Mouse (Mus musculus): ENCODE results near the gene Nrarp. TPM values are rescaled to one million over a fixed set of nuclear protein-coding genes. Genes with fewer than 3 reads are reported as not detected.

Gene Nrarp
- polyA plus RNA-seq, 1 experiment from 2014 or later = 1.3 TPM

DNA sequence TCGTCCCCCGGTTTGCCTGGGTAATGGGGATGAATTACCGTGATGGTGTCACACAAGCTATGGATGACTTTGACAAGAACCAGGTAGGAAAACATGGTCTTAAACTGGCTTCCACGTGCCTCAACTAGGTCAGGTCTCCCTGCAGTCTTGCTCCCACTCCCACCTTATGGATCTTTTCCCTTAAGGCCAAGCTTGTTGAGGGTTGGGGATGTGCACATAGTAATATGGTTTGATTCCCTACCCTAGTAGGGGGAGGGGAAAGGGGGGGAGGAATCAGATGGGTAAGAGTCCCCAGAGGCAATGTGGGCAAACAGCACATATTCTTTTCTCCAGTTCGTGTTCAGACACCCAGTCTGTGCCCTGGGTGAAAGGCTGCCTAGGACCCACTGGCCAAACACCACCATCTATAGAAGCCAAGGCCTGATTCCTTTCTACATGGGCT is 40.8 kb downstream of the Nrarp start:
- DNase-seq (no peak), ATAC-seq (no peak)
- no peaks in the 10 kb centered on the region for H3K9me3 ChIP-seq (ENCODE audit: low read length)
- H3K27ac ChIP-seq (ENCODE audit: low read depth) = no peak overlapping the region
- TF ChIP-seq CTCF (IDR thresholded peaks at IDR 0.05; ENCODE audit: low read depth) (no peak), EP300 (IDR thresholded peaks at IDR 0.05; ENCODE audit: low read depth) (no peak)
- peaks cover 15% of the 10 kb centered on the region for H3K4me1 ChIP-seq (ENCODE audit: insufficient read depth)
- no peak overlapping the region for H3K4me2 ChIP-seq (ENCODE audit: low read depth, low read length)
- no peak overlapping the region for H3K9ac ChIP-seq (replicated peaks)
- peaks cover 13% of the 10 kb centered on the region for H3K36me3 ChIP-seq (replicated peaks; ENCODE audit: insufficient read depth, low read length)
- 77% methylated on average over 5 of the region's 5 CpGs for WGBS (ENCODE audit: insufficient replicate concordance)
- H3K4me3 ChIP-seq (ENCODE audit: low read depth, low read length) = no peak overlapping the region
- H3K27me3 ChIP-seq (ENCODE audit: insufficient read depth, low read length) = no peaks in the 10 kb centered on the region

DNA sequence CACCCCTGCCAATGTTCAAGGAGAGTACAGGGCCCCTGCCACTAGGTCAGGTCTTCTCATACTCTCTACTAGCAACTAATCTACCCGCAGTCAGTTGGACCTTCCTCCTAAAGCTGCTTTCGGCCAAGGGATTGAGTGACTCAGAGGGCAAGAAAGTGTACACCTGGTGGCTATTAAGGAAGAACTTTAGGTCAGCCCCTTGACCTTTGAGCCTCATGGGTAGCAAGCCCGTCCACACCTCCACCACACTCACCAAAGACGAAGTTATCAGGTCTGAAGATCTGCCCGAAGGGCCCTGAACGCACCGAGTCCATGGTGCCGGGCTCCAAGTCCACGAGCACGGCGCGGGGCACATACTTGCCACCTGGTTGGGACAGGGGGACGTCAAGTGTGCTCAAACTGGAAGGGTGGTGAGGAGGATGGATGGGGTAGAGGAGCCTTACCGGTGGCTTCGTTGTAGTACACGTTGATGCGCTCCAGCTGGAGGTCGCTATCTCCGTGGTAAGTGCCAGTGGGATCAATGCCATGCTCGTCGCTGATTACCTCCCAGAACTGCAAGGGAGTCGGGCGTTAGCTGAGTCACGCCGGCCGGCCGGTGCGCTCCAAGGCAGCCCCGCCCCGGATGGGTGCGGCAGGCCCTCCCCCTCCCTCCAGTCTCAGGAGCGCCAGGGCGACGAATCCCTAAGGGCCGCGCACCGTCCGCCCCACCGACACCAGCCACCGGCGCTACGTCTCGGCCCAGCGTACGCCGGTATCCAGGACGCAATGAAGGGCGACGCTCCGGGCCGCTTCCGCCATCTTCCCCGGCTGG is 43.3 kb downstream of the Nrarp start:
- Histone ChIP-seq H3K27ac (ENCODE audit: low read depth) (peak overlapping the region; percentile 99), H3K4me1 (ENCODE audit: insufficient read depth) (peaks cover 19% of the 10 kb centered on the region), H3K27me3 (ENCODE audit: insufficient read depth, low read length) (no peaks in the 10 kb centered on the region), H3K4me3 (ENCODE audit: low read depth, low read length) (peak overlapping the region; percentile 69), H3K9ac (replicated peaks) (peak overlapping the region; percentile 84), H3K9me3 (ENCODE audit: low read length) (no peaks in the 10 kb centered on the region), H3K36me3 (replicated peaks; ENCODE audit: insufficient read depth, low read length) (peaks cover 13% of the 10 kb centered on the region), H3K4me2 (ENCODE audit: low read depth, low read length) (peak overlapping the region; percentile 74)
- TF ChIP-seq CTCF (IDR thresholded peaks at IDR 0.05; ENCODE audit: low read depth) (no peak), EP300 (IDR thresholded peaks at IDR 0.05; ENCODE audit: low read depth) (no peak)
- DNase-seq = peak; percentile 95
- WGBS (ENCODE audit: insufficient replicate concordance) = 2% methylated on average over 53 of the region's 53 CpGs
- peak; percentile 78 for ATAC-seq

- Histone ChIP-seq H3K9me3 (ENCODE audit: low read length) (no peaks in the 10 kb centered on the region), H3K9ac (replicated peaks) (peak within 1 kb of the TSS; percentile 84), H3K4me1 (ENCODE audit: insufficient read depth) (peaks cover 21% of the 10 kb centered on the region), H3K36me3 (replicated peaks; ENCODE audit: insufficient read depth, low read length) (peaks cover 13% of the 10 kb centered on the region), H3K27ac (ENCODE audit: low read depth) (peak within 1 kb of the TSS; percentile 99), H3K4me2 (ENCODE audit: low read depth, low read length) (peak within 1 kb of the TSS; percentile 74), H3K4me3 (ENCODE audit: low read depth, low read length) (peak within 1 kb of the TSS; percentile 69), H3K27me3 (ENCODE audit: insufficient read depth, low read length) (no peaks in the 10 kb centered on the region)
- ATAC-seq = no peak
- no peak for DNase-seq
- TF ChIP-seq CTCF (IDR thresholded peaks at IDR 0.05; ENCODE audit: low read depth) (peak; percentile 37), EP300 (IDR thresholded peaks at IDR 0.05; ENCODE audit: low read depth) (no peak)
- WGBS (ENCODE audit: insufficient replicate concordance) = 0% methylated on average over 17 of the region's 17 CpGs
Measured at GRCm38 (mm10) chr2:25224492-25224765, 43.9 kb downstream of the Nrarp start, which contains the start of gene Tubb4b. Gene Tubb4b, minus strand, starts transcription at chr2:25224702.

- peak overlapping the region; percentile 76 for H3K9ac ChIP-seq (replicated peaks)
- no peaks in the 10 kb centered on the region for H3K27me3 ChIP-seq (ENCODE audit: insufficient read depth, low read length)
- peak; percentile 96 for DNase-seq
- 2% methylated on average over 41 of the region's 41 CpGs for WGBS (ENCODE audit: insufficient replicate concordance)
- H3K36me3 ChIP-seq (replicated peaks; ENCODE audit: insufficient read depth, low read length) = peaks cover 13% of the 10 kb centered on the region
- H3K27ac ChIP-seq (ENCODE audit: low read depth) = peak overlapping the region; percentile 90
- peak; percentile 89 for ATAC-seq
- H3K4me1 ChIP-seq (ENCODE audit: insufficient read depth) = peaks cover 21% of the 10 kb centered on the region
- no peaks in the 10 kb centered on the region for H3K9me3 ChIP-seq (ENCODE audit: low read length)
- TF ChIP-seq CTCF (IDR thresholded peaks at IDR 0.05; ENCODE audit: low read depth) (peak; percentile 19; the same call in 1 of the 2 replicates), EP300 (IDR thresholded peaks at IDR 0.05; ENCODE audit: low read depth) (peak; percentile 79; the same call in 1 of the 2 replicates)
- peak overlapping the region; percentile 73 for H3K4me2 ChIP-seq (ENCODE audit: low read depth, low read length)
- peak overlapping the region; percentile 69 for H3K4me3 ChIP-seq (ENCODE audit: low read depth, low read length)
Measured at GRCm38 (mm10) chr2:25224766-25225752, 44.5 kb downstream of the Nrarp start.

GRCm38 (mm10) chr2:25225811-25226379 is 45.3 kb downstream of the Nrarp start:
- Histone ChIP-seq H3K27ac (ENCODE audit: low read depth) (peak overlapping the region; percentile 90), H3K9ac (replicated peaks) (peak overlapping the region; percentile 76), H3K4me2 (ENCODE audit: low read depth, low read length) (peak overlapping the region; percentile 73), H3K27me3 (ENCODE audit: insufficient read depth, low read length) (no peaks in the 10 kb centered on the region), H3K9me3 (ENCODE audit: low read length) (no peaks in the 10 kb centered on the region), H3K4me3 (ENCODE audit: low read depth, low read length) (peak overlapping the region; percentile 59), H3K36me3 (replicated peaks; ENCODE audit: insufficient read depth, low read length) (peaks cover 13% of the 10 kb centered on the region), H3K4me1 (ENCODE audit: insufficient read depth) (peaks cover 21% of the 10 kb centered on the region)
- TF ChIP-seq EP300 (IDR thresholded peaks at IDR 0.05; ENCODE audit: low read depth) = no peak
- ATAC-seq (no peak), DNase-seq (no peak)
- WGBS (ENCODE audit: insufficient replicate concordance) = 82% methylated on average over 8 of the region's 8 CpGs
